ENCODE assay signal across 21 mouse cellular contexts in the genomic region with DNA sequence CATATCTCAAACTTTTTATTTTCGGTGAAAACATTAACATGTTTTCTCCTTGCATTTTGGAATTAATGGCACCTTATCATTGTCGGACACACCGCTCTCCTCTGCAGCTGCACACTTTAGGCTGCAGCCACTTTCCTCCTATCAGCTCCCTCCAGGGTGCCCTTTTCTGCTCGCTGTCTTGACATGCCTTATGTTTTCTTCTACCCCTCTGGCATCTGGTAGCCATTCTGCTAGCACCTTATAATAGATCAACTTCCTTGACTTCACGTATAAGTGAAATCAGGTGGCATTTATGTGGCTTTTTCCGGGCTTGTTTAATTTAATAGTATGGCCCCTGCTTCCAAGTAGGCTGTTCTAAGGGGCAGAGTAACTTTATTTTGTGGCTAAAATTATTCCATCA.
DNase-seq lines count a peak whose midpoint lies in the region; ATAC-seq and TF ChIP-seq lines count a peak whose summit lies in the region.
"Had no signal": no experiment of that assay in that cellular context is flagged by ENCODE, and none has a peak within 500 bp of the region (broad histone marks: within the 10 kb centered on the region; RNA-seq: fewer than 3 reads in every experiment).

No protein-coding gene starts in this region.

- 55% methylated on average over 6 of the region's 6 CpGs for WGBS in embryonic facial prominence, embryonic 10.5 days
- WGBS in limb, embryonic 10.5 days: 43% methylated on average over 6 of the region's 6 CpGs
- WGBS in limb, embryonic 14.5 days: 23% methylated on average over 6 of the region's 6 CpGs
- 83% methylated on average over 6 of the region's 6 CpGs for WGBS in forebrain, embryonic 16.5 days
- 84% methylated on average over 6 of the region's 6 CpGs for WGBS in kidney, adult 2 months

- no peaks in the 10 kb centered on the region for H3K36me3 ChIP-seq in embryonic facial prominence, embryonic 10.5 days (replicated peaks)
- H3K36me3 ChIP-seq in limb, embryonic 10.5 days: no peaks in the 10 kb centered on the region
- no peaks in the 10 kb centered on the region for H3K36me3 ChIP-seq in limb, embryonic 14.5 days (ENCODE audit: control insufficient read depth, insufficient read depth, low read length)
- H3K36me3 ChIP-seq in forebrain, embryonic 16.5 days (ENCODE audit: control insufficient read depth, insufficient read depth): no peaks in the 10 kb centered on the region
- H3K36me3 ChIP-seq in kidney, adult 2 months (ENCODE audit: control insufficient read depth, insufficient read depth, low read length): no peaks in the 10 kb centered on the region
- H3K36me3 ChIP-seq: embryonic facial prominence, embryonic 12.5 days; forebrain, embryonic 15.5 days; G1E; heart, embryonic 13.5 days; hindbrain, embryonic 15.5 days had no signal

- no peaks in the 10 kb centered on the region for H3K9me3 ChIP-seq in embryonic facial prominence, embryonic 10.5 days
- no peaks in the 10 kb centered on the region for H3K9me3 ChIP-seq in limb, embryonic 10.5 days (replicated peaks)
- H3K9me3 ChIP-seq in limb, embryonic 14.5 days (ENCODE audit: control insufficient read depth, low read length): no peaks in the 10 kb centered on the region
- H3K9me3 ChIP-seq in forebrain, embryonic 16.5 days (ENCODE audit: control insufficient read depth, low read length): no peaks in the 10 kb centered on the region
- H3K9me3 ChIP-seq: embryonic facial prominence, embryonic 12.5 days; forebrain, embryonic 15.5 days; heart, embryonic 13.5 days; hindbrain, embryonic 15.5 days had no signal

- H3K27ac ChIP-seq in embryonic facial prominence, embryonic 10.5 days (replicated peaks): no peak overlapping the region
- H3K27ac ChIP-seq in limb, embryonic 10.5 days: 0 out of 2 replicates have a peak overlapping the region, but pooled peaks have one; percentile 19
- H3K27ac ChIP-seq in limb, embryonic 14.5 days (replicated peaks; ENCODE audit: low read depth, low read length): no peak overlapping the region
- H3K27ac ChIP-seq in forebrain, embryonic 16.5 days (ENCODE audit: low read length): no peak overlapping the region
- no peak overlapping the region for H3K27ac ChIP-seq in kidney, adult 2 months (ENCODE audit: insufficient read depth, low read depth, low read length)
- H3K27ac ChIP-seq: embryonic facial prominence, embryonic 12.5 days; forebrain, embryonic 15.5 days; gastrocnemius, adult 2 months; heart, embryonic 13.5 days; hindbrain, embryonic 15.5 days had no signal

- ATAC-seq in limb, embryonic 14.5 days (ENCODE audit: low FRiP score, low read depth): peak; percentile 47; the same call in 1 of the 2 replicates
- ATAC-seq in forebrain, embryonic 16.5 days: no peak
- ATAC-seq: CD4-positive, CD25-positive, alpha-beta regulatory T cell, adult 4 months; forebrain, embryonic 15.5 days; inflammation-experienced regulatory T-cells, adult 6 months had no signal

- TF ChIP-seq CTCF in kidney, adult 2 months (conservative IDR thresholded peaks at IDR 0.05; ENCODE audit: insufficient read depth, insufficient read length, low read depth, low read length): no peak

- H3K4me2 ChIP-seq in limb, embryonic 14.5 days (replicated peaks; ENCODE audit: low read depth, low read length, severe bottlenecking): no peak overlapping the region
- no peak overlapping the region for H3K4me2 ChIP-seq in forebrain, embryonic 16.5 days (ENCODE audit: low read length)
- H3K4me2 ChIP-seq: embryonic facial prominence, embryonic 12.5 days; forebrain, embryonic 15.5 days; heart, embryonic 13.5 days; hindbrain, embryonic 15.5 days had no signal

- H3K9ac ChIP-seq in limb, embryonic 14.5 days (ENCODE audit: low read depth, low read length, severe bottlenecking): no peak overlapping the region
- H3K9ac ChIP-seq in forebrain, embryonic 16.5 days (replicated peaks; ENCODE audit: low read depth, low read length): no peak overlapping the region
- H3K9ac ChIP-seq: embryonic facial prominence, embryonic 12.5 days; forebrain, embryonic 15.5 days; heart, embryonic 13.5 days; hindbrain, embryonic 15.5 days had no signal

- H3K4me3 ChIP-seq in embryonic facial prominence, embryonic 10.5 days: no peak overlapping the region
- H3K4me3 ChIP-seq in limb, embryonic 10.5 days: no peak overlapping the region
- no peak overlapping the region for H3K4me3 ChIP-seq in limb, embryonic 14.5 days (replicated peaks; ENCODE audit: low read length)
- H3K4me3 ChIP-seq in forebrain, embryonic 16.5 days (replicated peaks; ENCODE audit: low read length): no peak overlapping the region
- no peak overlapping the region for H3K4me3 ChIP-seq in kidney, adult 2 months (ENCODE audit: insufficient read depth, low read depth, low read length)
- H3K4me3 ChIP-seq: embryonic facial prominence, embryonic 12.5 days; forebrain, embryonic 15.5 days; gastrocnemius, adult 2 months; heart, embryonic 13.5 days; hindbrain, embryonic 15.5 days had no signal

- peak; percentile 15 for DNase-seq in embryo, embryonic 10.5 days (ENCODE audit: low spot score)
- DNase-seq in embryonic facial prominence, embryonic 10.5 days (ENCODE audit: low spot score): peak; percentile 18
- DNase-seq in limb, embryonic 10.5 days (ENCODE audit: low spot score): peak; percentile 43
- peak; percentile 3 for DNase-seq in limb, embryonic 14.5 days (ENCODE audit: low spot score)
- no peak for DNase-seq in right cerebral cortex, adult 2 months (ENCODE audit: low spot score in 2 of 2)
- DNase-seq in kidney, adult 2 months: no peak
- DNase-seq: adrenal gland, adult 8-10 months; adrenal gland, postnatal 36 days; cerebellum, adult 2 months; cerebellum, postnatal 10 days; gastrocnemius, adult 2 months; gastrocnemius, postnatal 25 days; heart, postnatal 36 days had no signal

- no peak for TF ChIP-seq POLR2A in limb, embryonic 14.5 days (IDR thresholded peaks at IDR 0.05; ENCODE audit: borderline replicate concordance, extremely low read depth, insufficient read depth, insufficient read length)
- no peak for TF ChIP-seq POLR2A in kidney, adult 2 months (IDR thresholded peaks at IDR 0.05; ENCODE audit: low read depth, low read length)

- H3K27me3 ChIP-seq in embryonic facial prominence, embryonic 10.5 days (replicated peaks; ENCODE audit: low read depth, poor library complexity, severe bottlenecking): no peaks in the 10 kb centered on the region
- H3K27me3 ChIP-seq in limb, embryonic 10.5 days (ENCODE audit: low read depth, poor library complexity, severe bottlenecking): no peaks in the 10 kb centered on the region
- no peaks in the 10 kb centered on the region for H3K27me3 ChIP-seq in limb, embryonic 14.5 days (ENCODE audit: control insufficient read depth, insufficient read depth, low read length)
- H3K27me3 ChIP-seq in forebrain, embryonic 16.5 days (replicated peaks; ENCODE audit: control insufficient read depth, insufficient read depth, low read length): no peaks in the 10 kb centered on the region
- no peaks in the 10 kb centered on the region for H3K27me3 ChIP-seq in kidney, adult 2 months (replicated peaks; ENCODE audit: control insufficient read depth, insufficient read depth, low read length)
- H3K27me3 ChIP-seq: embryonic facial prominence, embryonic 12.5 days; forebrain, embryonic 15.5 days; heart, embryonic 13.5 days; hindbrain, embryonic 15.5 days had no signal

- H3K4me1 ChIP-seq in embryonic facial prominence, embryonic 10.5 days: no peaks in the 10 kb centered on the region
- peaks cover 6% of the 10 kb centered on the region for H3K4me1 ChIP-seq in limb, embryonic 10.5 days
- H3K4me1 ChIP-seq in limb, embryonic 14.5 days (ENCODE audit: control insufficient read depth, insufficient read depth, low read length): peaks cover 3% of the 10 kb centered on the region; the same call in 1 of the 2 replicates
- no peaks in the 10 kb centered on the region for H3K4me1 ChIP-seq in forebrain, embryonic 16.5 days (replicated peaks; ENCODE audit: control insufficient read depth, insufficient read depth, low read length)
- no peaks in the 10 kb centered on the region for H3K4me1 ChIP-seq in kidney, adult 2 months (ENCODE audit: control insufficient read depth, insufficient read depth, low read length)
- H3K4me1 ChIP-seq: forebrain, embryonic 15.5 days; heart, embryonic 13.5 days; hindbrain, embryonic 15.5 days had no signal

Comparison
In these comparisons a context has a peak if more than half of its experiments do, and no peak if none do; other contexts are left out.
1. DNase-seq: peak in embryo, embryonic 10.5 days (single experiment), embryonic facial prominence, embryonic 10.5 days (single experiment), limb, embryonic 10.5 days (single experiment) and limb, embryonic 14.5 days (single experiment); none in right cerebral cortex, adult 2 months (0 of 2) and kidney, adult 2 months (single experiment).